Mouse (Mus musculus): ENCODE results near the gene Mcm10.
A peak's percentile ranks its signal among the peaks of the same experiment; 100 is the strongest.

Gene Mcm10

GRCm38 (mm10) chr2:5032665-5033064 is 20.1 kb upstream of the Mcm10 start:
- no peak for DNase-seq (ENCODE audit: low spot score in 2 of 2)

- DNase-seq (ENCODE audit: low spot score in 2 of 2) = peak in 1 of 2 experiments; percentile 43
Observed at GRCm38 (mm10) chr2:5031215-5031614, 18.6 kb upstream of the Mcm10 start.

GRCm38 (mm10) chr2:5029808-5030207 is 17.2 kb upstream of the Mcm10 start:
- DNase-seq (ENCODE audit: low spot score in 2 of 2) = no peak

- DNase-seq (ENCODE audit: low spot score in 2 of 2) = no peak
Observed at GRCm38 (mm10) chr2:5028047-5028446, 15.5 kb upstream of the Mcm10 start.

GRCm38 (mm10) chr2:5027057-5027456 is 14.5 kb upstream of the Mcm10 start:
- DNase-seq (ENCODE audit: low spot score in 2 of 2) = no peak

- no peak for DNase-seq (ENCODE audit: low spot score in 2 of 2)
Observed at GRCm38 (mm10) chr2:5025162-5025733, 12.7 kb upstream of the Mcm10 start.

GRCm38 (mm10) chr2:5023699-5024399 is 11.3 kb upstream of the Mcm10 start:
- DNase-seq (ENCODE audit: low spot score in 2 of 2) = no peak

- no peak for DNase-seq (ENCODE audit: low spot score in 2 of 2)
Observed at GRCm38 (mm10) chr2:5023275-5023674, 10.7 kb upstream of the Mcm10 start.

GRCm38 (mm10) chr2:5019708-5020107 is 7.1 kb upstream of the Mcm10 start:
- peak; percentile 30 to 61 for DNase-seq (ENCODE audit: low spot score in 2 of 2)

GRCm38 (mm10) chr2:5016922-5017321 is 4.3 kb upstream of the Mcm10 start:
- no peak for DNase-seq (ENCODE audit: low spot score in 2 of 2)

- DNase-seq (ENCODE audit: low spot score in 2 of 2) = no peak
Observed at GRCm38 (mm10) chr2:5015527-5015926, 2.9 kb upstream of the Mcm10 start.

- no peak for DNase-seq (ENCODE audit: low spot score in 2 of 2)
Observed at GRCm38 (mm10) chr2:5014616-5015015, 2.0 kb upstream of the Mcm10 start.

GRCm38 (mm10) chr2:5011898-5012490 is 597 bp downstream of the Mcm10 start:
- DNase-seq (ENCODE audit: low spot score in 2 of 2) = no peak

- DNase-seq (ENCODE audit: low spot score in 2 of 2) = no peak
Observed at GRCm38 (mm10) chr2:5007107-5007506, 5.5 kb downstream of the Mcm10 start.

- DNase-seq (ENCODE audit: low spot score in 2 of 2) = no peak
Observed at GRCm38 (mm10) chr2:5001266-5001665, 11.3 kb downstream of the Mcm10 start.

GRCm38 (mm10) chr2:4998905-4999304 is 13.7 kb downstream of the Mcm10 start:
- DNase-seq (ENCODE audit: low spot score in 2 of 2) = no peak

- no peak for DNase-seq (ENCODE audit: low spot score in 2 of 2)
Observed at GRCm38 (mm10) chr2:4996421-4996824, 16.2 kb downstream of the Mcm10 start.

GRCm38 (mm10) chr2:4995646-4996045 is 16.9 kb downstream of the Mcm10 start:
- DNase-seq (ENCODE audit: low spot score in 2 of 2) = no peak

- no peak for DNase-seq (ENCODE audit: low spot score in 2 of 2)
Observed at GRCm38 (mm10) chr2:4994436-4994835, 18.2 kb downstream of the Mcm10 start.

- DNase-seq (ENCODE audit: low spot score in 2 of 2) = peak; percentile 39 to 41
Observed at GRCm38 (mm10) chr2:4993584-4993983, 19.0 kb downstream of the Mcm10 start.

GRCm38 (mm10) chr2:4988826-4989424 is 23.7 kb downstream of the Mcm10 start:
- no peak for DNase-seq (ENCODE audit: low spot score in 2 of 2)

GRCm38 (mm10) chr2:4987388-4988180 is 25.0 kb downstream of the Mcm10 start:
- no peak for DNase-seq (ENCODE audit: low spot score in 2 of 2)
